Mouse (Mus musculus) heart, embryonic 13.5 days (tissue): ENCODE results near the gene Sun1. TPM values are rescaled to one million over a fixed set of nuclear protein-coding genes. Genes with fewer than 3 reads are reported as not detected.

Experiments
- ATAC-seq: fragments of 200-750 bp; cut with Nextera tagmentation; 2 replicates; pipeline ENCODE4 v1.8.0; 2017; ENCODE audit warnings: moderate TSS enrichment; ENCODE audit not compliant: insufficient number of reproducible peaks, low FRiP score, low TSS enrichment; ENCODE audit errors: extremely low read depth
- H3K27ac ChIP-seq: fragments of 300-500 bp; sonication (generic); replicated peaks from 2 replicates; pipeline ENCODE4 v1.5.1; 2015; ENCODE audit warnings: moderate library complexity, mild to moderate bottlenecking, inconsistent platforms
- H3K27me3 ChIP-seq: fragments of 300-500 bp; sonication (generic); replicated peaks from 2 replicates; pipeline ENCODE4 v1.6.1; 2015; ENCODE audit warnings: mild to moderate bottlenecking, inconsistent platforms
- H3K36me3 ChIP-seq: fragments of 300-500 bp; sonication (generic); 2 replicates; pipeline ENCODE4 v1.6.1; 2015; ENCODE audit warnings: mild to moderate bottlenecking, inconsistent platforms
- H3K4me1 ChIP-seq: fragments of 300-500 bp; sonication (generic); 2 replicates; pipeline ENCODE4 v1.6.1; 2015; ENCODE audit warnings: inconsistent platforms
- H3K4me2 ChIP-seq: fragments of 300-500 bp; sonication (generic); 2 replicates; pipeline ENCODE4 v1.6.1; 2015; ENCODE audit warnings: inconsistent platforms, mild to moderate bottlenecking, moderate library complexity
- H3K4me3 ChIP-seq: fragments of 300-500 bp; sonication (generic); 2 replicates; pipeline ENCODE4 v1.5.1; 2015; ENCODE audit warnings: moderate library complexity, mild to moderate bottlenecking, inconsistent platforms
- H3K9ac ChIP-seq: fragments of 300-500 bp; sonication (generic); 2 replicates; pipeline ENCODE4 v1.6.1; 2015; ENCODE audit warnings: inconsistent platforms, mild to moderate bottlenecking, moderate library complexity
- H3K9me3 ChIP-seq: fragments of 300-500 bp; sonication (generic); 2 replicates; pipeline ENCODE4 v1.6.1; 2016; ENCODE audit warnings: inconsistent platforms
- WGBS: fragments of 180-500 bp; shearing (Covaris S2); methylation state at CpG from one replicate; pipeline ENCODE4 v1.1.7; 2015; ENCODE audit warnings: mixed read lengths; 5-methylcytosine and 5-hydroxymethylcytosine counted together
- polyA plus RNA-seq: library from polyadenylated mRNA; unstranded; fragments of >200 nt; fragmentation: Nextera tagmentation; extraction: Ambion mirVana; gene quantifications from 2 replicates; pipeline ENCODE4 v1.2.1, GENCODE M21; 2015

The Sun1 gene
- polyA plus RNA-seq, 1 experiment from 2014 or later: 31.2 TPM

DNA sequence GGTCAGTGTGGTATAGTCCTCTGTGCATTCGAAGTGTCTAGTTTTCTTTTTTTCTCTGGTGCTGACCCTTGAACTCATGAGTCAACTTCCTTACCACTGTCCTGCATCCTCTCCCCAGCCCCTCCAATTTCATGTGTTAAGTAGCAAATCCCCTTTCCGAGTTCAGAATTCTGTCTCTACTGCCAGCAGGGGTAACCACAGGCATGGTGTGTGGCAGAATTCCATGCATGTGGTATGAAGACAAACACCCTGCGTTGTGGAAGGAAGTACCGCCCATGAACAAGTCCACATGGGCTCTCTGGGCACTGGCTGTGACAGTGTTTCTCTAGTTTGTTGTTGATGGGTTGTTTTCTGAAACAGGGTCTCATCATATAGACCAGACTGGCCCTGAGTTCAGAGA lies 67.2 kb downstream of the Sun1 start:
- H3K4me2 ChIP-seq: no peak overlapping the region
- H3K36me3 ChIP-seq: peaks cover 69% of the 10 kb centered on the region
- no peaks in the 10 kb centered on the region for H3K27me3 ChIP-seq
- no peak overlapping the region for H3K4me3 ChIP-seq
- no peak for ATAC-seq
- H3K4me1 ChIP-seq: peaks cover 20% of the 10 kb centered on the region
- no peak overlapping the region for H3K27ac ChIP-seq
- H3K9me3 ChIP-seq: no peaks in the 10 kb centered on the region
- WGBS: 81% methylated on average over 4 of the region's 4 CpGs
- H3K9ac ChIP-seq: no peak overlapping the region

DNA sequence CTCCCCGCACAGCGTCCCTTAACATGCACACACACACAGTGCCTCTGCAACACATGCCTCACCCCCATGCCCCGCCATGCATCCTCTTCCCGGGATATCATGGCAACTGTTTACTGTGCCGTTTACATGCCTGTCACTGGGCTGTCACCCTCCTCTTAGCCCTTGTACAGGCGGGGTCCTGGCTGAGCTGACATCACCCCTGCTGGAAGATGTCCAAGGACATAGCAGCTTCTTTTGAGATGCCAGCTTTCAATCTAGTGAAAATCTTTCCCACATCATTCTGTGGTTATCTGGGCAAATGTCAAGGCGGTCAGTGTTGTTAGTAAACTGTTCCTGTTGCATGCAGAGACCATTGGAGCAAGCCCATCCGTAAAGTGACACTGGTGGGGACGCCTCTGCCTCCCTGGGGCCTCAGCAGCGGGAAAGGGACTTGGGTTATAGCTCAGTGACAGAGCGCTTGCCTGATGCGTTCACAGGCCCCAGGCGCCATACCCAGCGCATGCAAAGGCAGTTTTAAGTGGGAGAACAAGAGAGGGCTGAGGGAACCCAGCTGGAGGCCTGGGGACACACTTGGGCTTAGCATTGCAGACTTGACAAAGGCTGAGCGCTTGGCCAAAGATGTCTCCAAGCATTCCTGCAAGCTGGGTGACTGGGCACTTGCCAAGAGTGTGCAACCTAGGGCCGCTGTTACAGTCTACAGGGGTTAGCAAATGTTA lies 70.5 kb downstream of the Sun1 start:
- no peak overlapping the region for H3K4me2 ChIP-seq
- no peaks in the 10 kb centered on the region for H3K9me3 ChIP-seq
- H3K4me3 ChIP-seq: no peak overlapping the region
- H3K27ac ChIP-seq: peak overlapping the region; percentile 70
- ATAC-seq: no peak
- H3K27me3 ChIP-seq: no peaks in the 10 kb centered on the region
- H3K4me1 ChIP-seq: peaks cover 30% of the 10 kb centered on the region
- H3K9ac ChIP-seq: 0 out of 2 replicates have a peak overlapping the region, but pooled peaks have one; percentile 2
- WGBS: 56% methylated on average over 16 of the region's 16 CpGs
- H3K36me3 ChIP-seq: peaks cover 36% of the 10 kb centered on the region

DNA sequence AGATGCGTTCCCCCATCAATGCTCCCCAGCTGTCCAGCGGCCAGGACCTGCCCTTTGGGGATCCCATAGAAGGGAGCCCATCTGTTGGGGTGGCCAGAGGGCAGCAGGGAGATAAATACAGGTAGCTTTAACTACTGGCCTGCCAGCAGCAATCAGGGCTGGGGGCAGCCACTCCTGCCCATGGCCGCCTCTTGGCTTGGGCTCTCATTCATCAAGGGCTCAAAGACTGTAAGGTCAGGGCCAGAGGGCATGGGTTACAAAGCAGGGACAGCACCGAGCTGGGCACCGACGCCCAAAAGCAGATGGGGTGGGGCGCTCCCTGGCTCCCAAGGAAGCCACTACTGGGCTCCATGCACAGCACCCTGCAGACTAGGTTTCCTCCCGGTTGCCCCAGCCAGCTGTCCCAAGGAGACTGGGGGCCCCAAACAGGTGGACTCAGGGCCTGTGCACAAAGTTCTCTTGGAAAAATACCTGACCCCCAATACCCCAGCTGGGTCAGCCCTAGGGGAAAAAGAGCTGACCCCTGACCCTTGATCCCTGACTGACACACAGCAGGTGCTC lies 71.6 kb downstream of the Sun1 start:
- H3K4me3 ChIP-seq: no peak overlapping the region
- no peak overlapping the region for H3K27ac ChIP-seq
- H3K36me3 ChIP-seq: peaks cover 25% of the 10 kb centered on the region
- ATAC-seq: no peak
- H3K9me3 ChIP-seq: no peaks in the 10 kb centered on the region
- peaks cover 30% of the 10 kb centered on the region for H3K4me1 ChIP-seq
- no peak overlapping the region for H3K9ac ChIP-seq
- WGBS: 66% methylated on average over 8 of the region's 8 CpGs
- no peak overlapping the region for H3K4me2 ChIP-seq
- H3K27me3 ChIP-seq: no peaks in the 10 kb centered on the region

DNA sequence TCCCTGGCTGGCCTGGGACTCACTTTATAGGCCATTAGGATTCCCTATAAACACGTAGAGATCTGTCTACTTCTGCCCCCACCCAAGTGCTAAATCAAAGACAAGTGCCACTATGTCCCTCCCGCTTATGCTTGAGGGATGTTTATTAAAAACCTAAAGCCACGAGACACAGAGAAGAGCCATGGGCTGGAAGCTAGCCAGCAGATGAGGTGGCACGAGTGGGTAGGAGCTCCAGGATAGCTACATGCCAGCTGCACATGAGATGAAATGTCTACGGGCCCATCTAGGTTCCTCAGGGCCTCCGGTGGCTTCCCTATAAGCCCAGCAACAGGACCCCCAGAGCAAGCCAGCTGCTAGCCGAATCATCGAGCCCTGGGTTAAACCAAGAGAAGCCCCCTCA lies 76.8 kb downstream of the Sun1 start:
- H3K4me1 ChIP-seq: peaks cover 31% of the 10 kb centered on the region
- H3K27ac ChIP-seq: no peak overlapping the region
- H3K4me2 ChIP-seq: no peak overlapping the region
- H3K36me3 ChIP-seq: no peaks in the 10 kb centered on the region
- WGBS: 72% methylated on average over 8 of the region's 8 CpGs
- no peak overlapping the region for H3K4me3 ChIP-seq
- peaks cover 12% of the 10 kb centered on the region for H3K27me3 ChIP-seq
- no peak for ATAC-seq
- H3K9me3 ChIP-seq: no peaks in the 10 kb centered on the region
- no peak overlapping the region for H3K9ac ChIP-seq

DNA sequence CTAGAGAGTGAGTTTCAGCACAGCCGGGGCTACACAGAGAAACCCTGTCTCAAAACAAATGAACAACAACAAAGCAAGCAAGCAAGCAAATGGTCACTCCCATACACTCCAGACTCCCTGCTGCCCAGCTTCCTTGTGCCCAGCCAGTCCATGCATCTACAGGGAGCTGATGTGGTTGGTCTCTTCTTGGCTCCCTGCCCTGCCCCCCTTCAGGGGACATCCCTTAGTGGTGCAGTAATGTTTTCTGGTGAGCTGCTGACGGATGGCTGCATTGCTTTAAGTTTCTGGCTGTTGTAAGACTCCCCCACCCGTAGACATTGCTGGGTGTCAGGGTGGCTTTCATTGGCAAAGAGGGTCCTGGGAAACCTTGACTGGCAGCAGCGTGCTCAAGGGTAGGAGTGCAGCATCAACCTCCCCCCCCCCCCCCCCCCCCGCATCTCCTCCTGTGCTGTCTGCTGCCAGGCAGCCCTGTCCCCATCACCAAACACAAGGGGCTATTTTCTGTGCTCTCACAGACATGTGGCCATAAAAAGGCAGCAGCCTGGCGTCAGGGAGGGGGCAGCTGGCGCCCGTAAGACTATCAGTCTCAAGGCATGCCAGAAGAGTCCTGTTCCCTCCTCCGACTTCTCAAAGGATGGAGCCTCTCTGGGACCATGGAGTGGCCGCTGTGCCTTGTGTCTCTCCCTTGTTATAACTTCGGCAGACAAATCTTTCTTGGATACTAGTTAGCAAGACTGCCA lies 81.1 kb downstream of the Sun1 start:
- WGBS: 36% methylated on average over 10 of the region's 11 CpGs
- ATAC-seq: no peak
- Histone ChIP-seq H3K9ac (no peak overlapping the region), H3K4me3 (no peak overlapping the region), H3K9me3 (no peaks in the 10 kb centered on the region), H3K4me1 (peaks cover 39% of the 10 kb centered on the region), H3K36me3 (no peaks in the 10 kb centered on the region), H3K27me3 (peaks cover 12% of the 10 kb centered on the region), H3K4me2 (peak overlapping the region; percentile 10; the same call in 1 of the 2 replicates), H3K27ac (peak overlapping the region; percentile 55)

DNA sequence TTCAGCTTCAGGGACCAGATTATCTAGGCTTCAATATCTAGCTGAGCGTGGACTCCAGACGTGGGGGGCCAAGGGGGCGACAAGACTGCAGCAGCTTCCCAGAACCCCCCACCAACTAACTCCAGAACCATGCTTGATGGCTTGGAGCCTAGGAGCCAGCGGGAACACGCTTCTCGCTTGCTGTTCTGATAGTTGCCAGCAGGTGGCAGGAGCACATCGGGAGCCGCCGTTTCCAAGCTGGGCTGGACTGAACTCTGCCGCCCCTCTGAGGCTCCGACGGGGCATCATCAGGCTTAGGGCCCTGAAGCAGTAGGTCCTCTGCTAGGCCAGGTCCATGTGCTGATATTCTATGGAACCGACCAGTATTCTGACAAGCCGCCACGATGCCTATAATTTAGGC lies 81.8 kb downstream of the Sun1 start:
- Histone ChIP-seq H3K9ac (no peak overlapping the region), H3K4me2 (peak overlapping the region; percentile 10; the same call in 1 of the 2 replicates), H3K36me3 (no peaks in the 10 kb centered on the region), H3K9me3 (no peaks in the 10 kb centered on the region), H3K27ac (peak overlapping the region; percentile 55), H3K4me1 (peaks cover 45% of the 10 kb centered on the region), H3K27me3 (peaks cover 12% of the 10 kb centered on the region), H3K4me3 (no peak overlapping the region)
- 5% methylated on average over 15 of the region's 15 CpGs for WGBS
- no peak for ATAC-seq

DNA sequence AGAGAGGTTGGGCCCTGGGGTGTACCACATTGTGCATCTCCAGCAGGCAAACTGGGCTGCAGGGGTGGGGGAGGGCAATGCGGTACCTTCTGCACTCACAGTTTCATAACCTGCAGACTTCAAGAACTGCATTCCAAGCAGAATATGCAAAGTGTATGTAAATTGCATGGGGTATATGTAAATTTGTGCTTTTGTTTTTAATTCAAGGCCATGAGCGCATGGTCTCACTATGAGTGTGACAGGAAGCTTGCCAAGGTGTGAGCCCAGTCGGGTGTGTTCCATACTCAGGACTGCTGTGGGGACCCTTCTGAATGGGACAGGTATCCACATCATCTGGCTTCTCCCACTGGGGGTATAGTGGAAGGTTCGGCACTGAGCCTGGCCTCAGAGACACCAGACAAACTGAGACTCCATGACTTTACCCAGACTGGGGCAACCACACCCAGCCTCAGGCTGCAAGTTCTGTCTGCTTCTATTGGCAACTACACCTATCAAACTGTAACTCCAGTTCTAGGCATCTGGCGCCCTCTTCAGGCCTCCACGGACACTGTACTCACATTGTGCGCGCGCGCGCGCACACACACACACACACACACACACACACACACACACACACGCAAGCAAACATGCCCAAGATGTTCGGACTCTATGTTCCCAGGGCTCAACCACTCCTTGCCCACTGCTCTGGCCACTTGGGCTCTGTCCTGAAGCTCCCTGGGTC lies 83.2 kb downstream of the Sun1 start:
- ATAC-seq: no peak
- Histone ChIP-seq H3K4me2 (no peak overlapping the region), H3K4me1 (peaks cover 43% of the 10 kb centered on the region), H3K9me3 (no peaks in the 10 kb centered on the region), H3K27me3 (peaks cover 12% of the 10 kb centered on the region), H3K4me3 (no peak overlapping the region), H3K27ac (no peak overlapping the region), H3K9ac (no peak overlapping the region), H3K36me3 (no peaks in the 10 kb centered on the region)
- 92% methylated on average over 14 of the region's 14 CpGs for WGBS

DNA sequence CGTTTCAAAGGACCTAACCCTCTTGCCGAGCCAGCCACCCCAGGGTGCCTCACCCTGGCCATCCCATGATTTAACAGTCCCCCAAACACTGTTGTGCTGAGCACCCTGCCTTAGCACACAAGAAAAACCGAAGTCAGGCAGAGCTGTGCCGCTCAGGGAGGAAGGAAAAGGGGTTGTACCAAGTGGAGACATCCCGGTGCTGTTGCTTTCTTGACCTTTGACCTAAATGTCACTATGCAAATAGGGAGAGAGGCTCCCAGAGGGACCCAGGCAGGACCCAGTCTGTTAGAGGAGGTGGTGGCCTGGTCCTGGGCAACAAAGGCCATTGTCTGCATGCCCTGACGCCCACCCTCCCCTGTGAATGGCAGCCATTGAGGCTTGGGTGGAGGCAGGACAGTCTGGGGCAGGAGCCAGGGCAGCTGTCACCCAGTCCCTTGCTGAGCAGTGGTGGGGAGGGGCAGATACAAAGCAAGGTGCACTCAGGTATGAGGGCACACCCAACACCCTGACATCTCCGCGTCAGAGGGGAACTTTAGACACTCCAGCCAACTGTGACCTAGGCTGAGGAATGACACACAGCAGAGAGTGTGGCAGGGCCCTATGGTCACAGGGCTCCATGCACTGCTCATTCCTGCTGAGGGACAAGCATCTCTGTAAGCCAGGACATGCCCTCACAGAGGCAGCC lies 85.1 kb downstream of the Sun1 start:
- Histone ChIP-seq H3K36me3 (no peaks in the 10 kb centered on the region), H3K4me3 (no peak overlapping the region), H3K27me3 (peaks cover 9% of the 10 kb centered on the region), H3K9me3 (no peaks in the 10 kb centered on the region), H3K27ac (peak overlapping the region; percentile 15; the same call in 1 of the 2 replicates), H3K9ac (peak overlapping the region; percentile 50; the same call in 1 of the 2 replicates), H3K4me1 (peaks cover 41% of the 10 kb centered on the region), H3K4me2 (no peak overlapping the region)
- WGBS: 45% methylated on average over 8 of the region's 8 CpGs
- no peak for ATAC-seq

DNA sequence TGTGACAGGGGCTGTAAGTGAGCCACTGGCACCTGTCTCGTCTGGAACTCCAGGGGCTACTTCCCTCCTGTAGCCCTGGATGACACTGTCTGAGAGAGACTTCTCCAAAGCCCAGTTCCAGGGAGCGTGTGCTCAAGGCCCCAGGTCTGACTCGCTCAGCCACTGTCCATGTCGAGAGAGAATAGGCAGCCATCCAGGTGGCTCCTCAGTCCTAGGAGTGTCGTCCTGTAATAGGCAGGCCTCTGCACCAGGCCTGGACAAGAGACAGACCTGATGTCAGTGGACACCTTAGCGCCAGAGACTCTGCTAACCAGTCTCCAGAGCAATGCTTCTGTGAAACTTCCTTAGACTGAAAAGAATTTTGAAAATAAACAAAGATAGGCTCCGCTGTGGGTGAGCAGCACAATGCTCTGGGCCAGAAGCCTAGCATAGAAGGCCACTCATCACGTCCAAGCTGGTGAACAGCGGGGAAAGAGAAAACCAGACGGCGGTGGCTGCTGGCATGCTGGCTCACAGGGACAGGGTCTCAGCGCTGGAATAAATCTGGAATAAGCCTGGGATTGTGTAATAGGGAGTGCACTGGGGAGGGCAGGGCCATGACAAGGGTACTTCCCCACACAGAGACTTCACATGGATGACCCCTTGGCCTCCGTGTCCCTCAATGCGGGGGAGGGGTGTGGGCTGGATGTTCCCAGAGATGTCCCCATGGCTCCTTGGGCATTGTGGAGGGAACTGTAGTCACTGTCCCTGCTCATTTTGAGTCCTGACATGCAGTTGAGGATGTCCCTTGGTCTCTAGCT lies 85.9 kb downstream of the Sun1 start:
- no peak for ATAC-seq
- Histone ChIP-seq H3K4me2 (no peak overlapping the region), H3K36me3 (no peaks in the 10 kb centered on the region), H3K27me3 (0 out of 2 replicates have a peak, but pooled peaks cover 2% of the 10 kb centered on the region), H3K4me3 (no peak overlapping the region), H3K9ac (peak overlapping the region; percentile 50), H3K27ac (peak overlapping the region; percentile 20; the same call in 1 of the 2 replicates), H3K9me3 (no peaks in the 10 kb centered on the region), H3K4me1 (peaks cover 32% of the 10 kb centered on the region)
- 51% methylated on average over 14 of the region's 14 CpGs for WGBS

DNA sequence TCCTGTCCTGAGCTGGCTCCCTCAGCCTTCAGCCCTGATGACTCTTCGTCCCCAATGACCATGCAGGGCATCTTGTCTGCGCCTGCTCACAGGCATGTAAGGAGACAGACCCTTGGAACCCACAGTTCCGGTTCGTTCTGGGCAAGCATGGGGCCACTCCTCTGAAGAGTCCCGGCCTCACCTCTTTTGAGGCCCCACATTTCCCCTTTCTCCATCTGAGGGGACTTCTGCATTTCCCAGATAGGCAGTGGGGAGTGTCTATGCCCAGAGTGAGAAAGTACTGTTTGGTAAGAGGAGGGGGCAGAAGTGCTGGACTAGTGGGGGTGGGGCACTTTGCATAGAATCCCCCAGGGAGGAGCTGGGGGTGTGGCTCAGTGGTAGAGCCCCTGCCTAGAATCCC lies 86.7 kb downstream of the Sun1 start:
- H3K4me3 ChIP-seq: no peak overlapping the region
- 75% methylated on average over 5 of the region's 5 CpGs for WGBS
- no peaks in the 10 kb centered on the region for H3K27me3 ChIP-seq
- H3K4me2 ChIP-seq: no peak overlapping the region
- peaks cover 26% of the 10 kb centered on the region for H3K4me1 ChIP-seq
- H3K27ac ChIP-seq: no peak overlapping the region
- H3K36me3 ChIP-seq: no peaks in the 10 kb centered on the region
- no peak for ATAC-seq
- no peaks in the 10 kb centered on the region for H3K9me3 ChIP-seq
- H3K9ac ChIP-seq: no peak overlapping the region; the same call in 1 of the 2 replicates
